Mouse (Mus musculus) cerebellum, adult 9-11 months (tissue): ENCODE results near the gene Atp5h.

ENCODE experiments used
- DNase-seq: peaks from one replicate; pipeline ENCODE4 v3.0.0; 2022

Atp5h gene

GRCm38 (mm10) chr11:115366039-115366705 is 53.6 kb downstream of the Atp5h start:
- DNase-seq = peak; percentile 72
